Mouse (Mus musculus): ENCODE measurements around the gene Hoxc6.

GRCm38 (mm10) chr15:103001370-103001769 lies 3.3 kb downstream of the Hoxc6 start:
- TF ChIP-seq CTCF (conservative IDR thresholded peaks at IDR 0.05 in 1 of 2, IDR thresholded peaks at IDR 0.05 in 1 of 2; ENCODE audit: low read depth in 2 of 2, low read length in 2 of 2) (no peak), POLR2A (IDR thresholded peaks at IDR 0.05; ENCODE audit: low read depth, low read length) (no peak), EP300 (IDR thresholded peaks at IDR 0.05; ENCODE audit: low read length) (no peak), KAT2A (IDR thresholded peaks at IDR 0.05; ENCODE audit: insufficient replicate concordance, low read length) (no peak), CHD2 (IDR thresholded peaks at IDR 0.05; ENCODE audit: low read length) (no peak), POLR2AphosphoS2 (IDR thresholded peaks at IDR 0.05; ENCODE audit: low read depth, low read length) (no peak), MAZ (IDR thresholded peaks at IDR 0.05; ENCODE audit: low read depth, low read length) (no peak), E2F4 (IDR thresholded peaks at IDR 0.05; ENCODE audit: insufficient replicate concordance, low read depth, low read length) (no peak), ZKSCAN1 (IDR thresholded peaks at IDR 0.05; ENCODE audit: borderline replicate concordance, low read depth, low read length) (no peak), HCFC1 (IDR thresholded peaks at IDR 0.05; ENCODE audit: low read depth, low read length) (no peak), TCF12 (IDR thresholded peaks at IDR 0.05; ENCODE audit: low read depth, low read length) (no peak), JUND (conservative IDR thresholded peaks at IDR 0.05; ENCODE audit: low read depth, low read length) (no peak), NELFE (IDR thresholded peaks at IDR 0.05; ENCODE audit: low read depth, low read length) (no peak), MEF2A (IDR thresholded peaks at IDR 0.05; ENCODE audit: borderline replicate concordance, low read depth, low read length) (peak; percentile 61; the same call in 1 of the 2 replicates)
